Mouse (Mus musculus): ENCODE measurements at regions not wholly inside any gene's neighbourhood (a gene's known extent, or its start where the extent isn't known, plus 50 kb on each side); places are given as distances from the start of the nearest gene placed in this dataset.
"Not testable (repeated sequence)": the region's sequence is repeated elsewhere in the genome, so short reads cannot be mapped to it uniquely, and the experiment has no call there.

GRCm38 (mm10) chr14:15868520-15868919 is 380.6 kb upstream of the Ngly1 start:
- DNase-seq (ENCODE audit: low read depth, low spot score): peak; percentile 50

- no peak for DNase-seq (ENCODE audit: low read depth, low spot score)
Measured at GRCm38 (mm10) chr14:15872013-15872412, 377.1 kb upstream of the Ngly1 start.

GRCm38 (mm10) chr14:15880146-15880545 is 368.9 kb upstream of the Ngly1 start:
- no peak for DNase-seq (ENCODE audit: low read depth, low spot score)

GRCm38 (mm10) chr14:15881284-15881683 is 367.8 kb upstream of the Ngly1 start:
- DNase-seq (ENCODE audit: low read depth, low spot score): peak; percentile 6

- no peak for DNase-seq (ENCODE audit: low read depth, low spot score)
Measured at GRCm38 (mm10) chr14:15884641-15885340, 364.3 kb upstream of the Ngly1 start.

GRCm38 (mm10) chr14:15897098-15897497 is 352.0 kb upstream of the Ngly1 start:
- no peak for DNase-seq (ENCODE audit: low read depth, low spot score)

GRCm38 (mm10) chr14:15906429-15906828 is 342.7 kb upstream of the Ngly1 start:
- DNase-seq (ENCODE audit: low read depth, low spot score): not testable (repeated sequence)

- DNase-seq (ENCODE audit: low read depth, low spot score): not testable (repeated sequence)
Measured at GRCm38 (mm10) chr14:15913206-15913605, 335.9 kb upstream of the Ngly1 start.

GRCm38 (mm10) chr14:15914176-15914575 is 334.9 kb upstream of the Ngly1 start:
- no peak for DNase-seq (ENCODE audit: low read depth, low spot score)

- DNase-seq (ENCODE audit: low read depth, low spot score): peak; percentile 43
Measured at GRCm38 (mm10) chr14:15924676-15925075, 324.4 kb upstream of the Ngly1 start.

- no peak for DNase-seq (ENCODE audit: low read depth, low spot score)
Measured at GRCm38 (mm10) chr14:15934729-15935128, 314.4 kb upstream of the Ngly1 start.

GRCm38 (mm10) chr14:15970321-15970720 is 278.8 kb upstream of the Ngly1 start:
- no peak for DNase-seq (ENCODE audit: low read depth, low spot score)

- DNase-seq (ENCODE audit: low read depth, low spot score): no peak
Measured at GRCm38 (mm10) chr14:15970767-15971166, 278.3 kb upstream of the Ngly1 start.

- no peak for DNase-seq (ENCODE audit: low read depth, low spot score)
Measured at GRCm38 (mm10) chr14:15971306-15971705, 277.8 kb upstream of the Ngly1 start.

GRCm38 (mm10) chr14:15977366-15977765 is 271.7 kb upstream of the Ngly1 start:
- DNase-seq (ENCODE audit: low read depth, low spot score): no peak

- no peak for DNase-seq (ENCODE audit: low read depth, low spot score)
Measured at GRCm38 (mm10) chr14:15978329-15978728, 270.8 kb upstream of the Ngly1 start.

GRCm38 (mm10) chr14:16005409-16005808 is 243.7 kb upstream of the Ngly1 start:
- no peak for DNase-seq (ENCODE audit: low read depth, low spot score)

GRCm38 (mm10) chr14:16006968-16007367 is 242.1 kb upstream of the Ngly1 start:
- no peak for DNase-seq (ENCODE audit: low read depth, low spot score)

GRCm38 (mm10) chr14:16009778-16010177 is 239.3 kb upstream of the Ngly1 start:
- no peak for DNase-seq (ENCODE audit: low read depth, low spot score)

- DNase-seq (ENCODE audit: low read depth, low spot score): no peak
Measured at GRCm38 (mm10) chr14:16023853-16024252, 225.2 kb upstream of the Ngly1 start.

- DNase-seq (ENCODE audit: low read depth, low spot score): no peak
Measured at GRCm38 (mm10) chr14:16037771-16038170, 211.3 kb upstream of the Ngly1 start.

GRCm38 (mm10) chr14:16038336-16038735 is 210.7 kb upstream of the Ngly1 start:
- no peak for DNase-seq (ENCODE audit: low read depth, low spot score)

- no peak for DNase-seq (ENCODE audit: low read depth, low spot score)
Measured at GRCm38 (mm10) chr14:16044466-16044865, 204.6 kb upstream of the Ngly1 start.

GRCm38 (mm10) chr14:16072534-16072933 is 176.5 kb upstream of the Ngly1 start:
- DNase-seq (ENCODE audit: low read depth, low spot score): not testable (repeated sequence)
